Mouse (Mus musculus) ES-Bruce4 (cell line): ENCODE data around the gene Cyp46a1.

ENCODE experiments used
- CTCF ChIP-seq: IDR thresholded peaks from one replicate; pipeline ENCODE4 v1.8.1; 2011; ENCODE audit warnings: low read depth, low read length
- EP300 ChIP-seq: IDR thresholded peaks from 2 replicates; pipeline ENCODE4 v1.6.1; 2011; ENCODE audit warnings: low read depth, low read length; ENCODE audit not compliant: insufficient read depth
- POLR2A ChIP-seq: IDR thresholded peaks from one replicate; pipeline ENCODE4 v1.8.1; 2011; ENCODE audit warnings: low read length; ENCODE audit not compliant: insufficient read depth

- TF ChIP-seq CTCF (no peak), POLR2A (no peak), EP300 (no peak)
These were observed 28.1 kb upstream of the Cyp46a1 start, which contains the start of gene Hhipl1 for GRCm38 (mm10) chr12:108305812-108306794.
